Mouse (Mus musculus) heart, postnatal 0 days (tissue): ENCODE measurements around the gene Rom1.

Source experiments
- CTCF ChIP-seq: IDR thresholded peaks from 2 replicates; pipeline ENCODE4 v1.5.1; 2016; ENCODE audit warnings: antibody characterized with exemption, control low read depth, low read depth
- EP300 ChIP-seq: IDR thresholded peaks from 2 replicates; pipeline ENCODE4 v1.6.1; 2016; ENCODE audit warnings: antibody characterized with exemption, low read depth

DNA sequence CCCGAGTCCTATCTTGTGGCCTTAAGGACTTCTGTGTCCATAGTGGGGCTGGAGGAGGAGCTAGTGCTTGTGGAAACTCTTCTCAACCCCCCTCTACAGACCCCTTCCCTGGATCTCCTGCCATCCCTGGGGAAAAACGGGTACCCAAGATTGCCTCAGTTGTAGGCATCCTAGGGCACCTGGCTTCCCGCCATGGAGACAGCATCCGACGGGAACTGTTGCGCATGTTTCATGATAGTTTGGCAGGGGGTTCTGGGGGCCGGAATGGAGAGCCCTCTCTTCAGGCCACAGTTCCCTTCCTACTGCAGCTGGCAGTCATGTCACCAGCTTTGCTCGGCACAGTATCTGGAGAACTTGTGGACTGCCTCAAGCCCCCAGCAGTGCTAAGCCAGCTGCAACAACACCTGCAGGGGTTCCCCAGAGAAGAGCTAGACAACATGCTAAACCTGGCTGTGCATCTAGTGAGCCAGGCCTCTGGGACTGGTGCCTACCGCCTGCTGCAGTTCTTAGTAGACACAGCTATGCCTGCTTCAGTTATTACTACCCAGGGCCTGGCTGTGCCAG, 33.7 kb downstream of the Rom1 start:
- no peak for TF ChIP-seq CTCF
- TF ChIP-seq EP300, result no peak
